Mouse (Mus musculus): ENCODE measurements around the gene Fam189b.

DNA sequence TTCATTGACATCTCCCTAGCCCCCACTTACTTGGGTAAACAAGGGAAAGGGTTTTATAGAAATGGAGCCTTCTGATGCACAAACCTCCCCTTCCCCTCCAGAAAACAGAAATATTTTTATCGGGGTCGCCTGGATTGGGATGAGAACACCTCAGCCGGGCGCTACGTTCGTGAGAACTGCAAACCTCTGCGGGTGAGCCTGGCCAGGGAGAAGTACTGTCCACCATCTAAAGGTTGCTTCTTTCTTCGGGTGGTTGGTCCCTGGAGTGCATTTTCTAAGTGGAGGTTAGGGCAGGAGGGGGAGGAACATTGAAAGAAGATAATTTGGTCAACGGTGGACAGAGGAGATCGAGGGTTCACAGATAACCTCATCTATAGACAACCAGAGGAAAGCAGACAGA, 7.4 kb upstream of the Fam189b start:
- TF ChIP-seq CTCF (IDR thresholded peaks at IDR 0.05; ENCODE audit: extremely low read depth, insufficient read length, insufficient replicate concordance, low read depth, low read length) = no peak
- TF ChIP-seq POLR2A (IDR thresholded peaks at IDR 0.05; ENCODE audit: low read depth, low read length) = no peak

Data from small intestine, adult 2 months (tissue).